Mouse (Mus musculus) inflammation-experienced regulatory T-cells, adult 6 months (primary cell): ENCODE data around the gene Zfp800. TPM values are rescaled to one million over a fixed set of nuclear protein-coding genes. Genes with fewer than 3 reads are reported as not detected.

ENCODE experiments used
- ATAC-seq: one replicate; pipeline ENCODE4 v1.8.0; 2017
- polyA plus RNA-seq, 3 experiments: library from polyadenylated mRNA; unstranded; fragments of 100-300 nt; shearing (Covaris generic); gene quantifications; one replicate each; pipeline ENCODE4 v1.2.1; 2017

Zfp800 gene
- polyA plus RNA-seq, 3 experiments from 2014 or later = 25.4 to 38.2 (median 29.1) TPM

GRCm38 (mm10) chr6:28308929-28309328 is 88.9 kb downstream of the Zfp800 start:
- no peak for ATAC-seq

DNA sequence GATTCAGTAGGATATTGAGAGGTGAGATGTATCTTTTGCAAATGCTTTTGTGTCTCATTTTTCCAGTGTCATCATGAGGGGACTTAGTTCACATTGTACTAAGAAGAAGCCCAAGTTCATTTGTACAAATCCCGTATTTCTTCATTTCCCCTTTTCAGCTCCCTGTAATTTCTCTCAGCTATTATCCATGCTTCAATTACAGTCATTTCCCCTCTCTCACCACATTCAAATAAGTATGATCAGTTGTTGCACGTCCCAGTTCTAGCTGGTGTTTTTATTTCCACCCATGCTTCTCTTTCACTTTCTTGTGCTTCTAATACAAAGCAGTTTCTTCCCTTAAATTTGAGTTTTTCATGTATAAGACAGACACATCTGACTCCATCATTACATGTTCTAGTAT is 91.1 kb downstream of the Zfp800 start:
- no peak for ATAC-seq

DNA sequence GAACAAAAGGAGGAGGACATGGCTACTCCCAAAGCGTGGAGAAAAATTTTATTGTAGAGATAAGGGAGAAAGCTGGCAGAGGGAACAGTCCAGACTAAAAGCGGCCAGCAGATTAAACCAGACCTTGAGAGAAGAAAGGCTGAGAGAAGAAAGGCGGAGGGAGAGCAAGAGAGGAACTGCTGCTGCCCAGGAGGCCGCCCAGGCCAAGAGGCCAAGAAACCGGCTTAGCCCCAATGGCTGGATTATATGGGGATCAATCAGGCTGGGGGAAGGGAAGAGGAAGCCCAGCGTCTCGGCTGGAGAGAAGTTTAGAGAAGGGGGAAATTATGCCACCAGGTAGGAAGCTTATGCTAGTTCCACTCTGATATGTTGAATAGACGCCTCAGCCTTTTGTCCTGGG is 101.5 kb downstream of the Zfp800 start:
- ATAC-seq = no peak

DNA sequence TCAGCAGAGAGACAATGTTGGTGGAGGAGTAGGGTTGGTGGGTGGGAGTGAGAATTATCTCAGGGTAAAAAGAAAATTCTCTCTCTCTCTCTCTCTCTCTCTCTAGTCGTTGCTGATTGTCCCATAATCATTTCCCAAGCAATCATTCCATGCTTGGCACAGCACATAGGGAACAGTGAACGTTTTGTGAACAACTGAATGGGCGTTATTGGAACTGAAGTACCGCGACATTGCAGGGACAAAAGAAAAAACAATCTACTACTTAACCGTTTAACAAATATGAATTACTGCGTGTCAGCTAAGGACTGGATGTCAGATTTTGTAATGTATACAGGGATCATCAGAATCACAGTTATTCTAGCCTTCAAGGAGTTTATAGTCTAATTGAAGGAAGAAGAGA is 102.2 kb downstream of the Zfp800 start:
- ATAC-seq = no peak

DNA sequence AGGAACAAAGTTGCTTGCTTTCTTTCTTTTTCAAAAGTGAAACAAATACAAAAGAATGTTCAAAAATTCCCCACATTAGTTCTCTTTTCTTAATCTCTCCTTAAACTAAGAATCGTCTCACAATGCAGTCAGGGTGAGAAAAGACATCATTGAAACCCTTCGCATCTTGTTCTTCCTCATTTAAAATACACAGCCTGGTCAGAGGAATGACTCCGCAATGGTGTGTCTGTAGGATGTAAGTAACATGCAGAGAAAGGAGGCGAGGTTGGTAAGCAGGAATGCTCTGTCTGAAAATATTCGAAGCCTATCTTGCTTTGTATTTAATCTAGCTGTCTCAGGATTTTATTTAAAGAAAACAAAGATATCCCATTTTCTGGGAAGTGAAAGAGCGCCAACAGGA is 105.0 kb downstream of the Zfp800 start:
- ATAC-seq = no peak

DNA sequence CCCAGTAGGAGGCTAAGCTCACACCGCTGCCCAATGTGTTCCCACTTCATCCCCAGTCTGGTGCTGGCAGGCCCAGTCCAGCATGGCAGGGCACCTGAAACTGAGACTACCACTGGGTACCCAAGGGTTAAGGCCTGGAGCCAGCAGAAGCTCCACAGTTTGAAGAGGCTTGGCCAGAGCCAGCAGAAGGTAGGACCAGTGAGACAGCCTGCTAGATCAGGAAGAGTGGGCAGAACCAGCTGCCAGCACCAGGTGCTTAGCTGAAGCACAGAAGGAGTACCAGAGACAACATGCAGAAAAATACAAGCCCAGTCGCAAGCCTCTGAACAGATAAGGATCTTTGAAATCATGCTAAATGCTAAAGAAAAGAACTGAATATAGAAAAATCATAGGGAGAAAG is 117.9 kb downstream of the Zfp800 start:
- ATAC-seq = no peak

DNA sequence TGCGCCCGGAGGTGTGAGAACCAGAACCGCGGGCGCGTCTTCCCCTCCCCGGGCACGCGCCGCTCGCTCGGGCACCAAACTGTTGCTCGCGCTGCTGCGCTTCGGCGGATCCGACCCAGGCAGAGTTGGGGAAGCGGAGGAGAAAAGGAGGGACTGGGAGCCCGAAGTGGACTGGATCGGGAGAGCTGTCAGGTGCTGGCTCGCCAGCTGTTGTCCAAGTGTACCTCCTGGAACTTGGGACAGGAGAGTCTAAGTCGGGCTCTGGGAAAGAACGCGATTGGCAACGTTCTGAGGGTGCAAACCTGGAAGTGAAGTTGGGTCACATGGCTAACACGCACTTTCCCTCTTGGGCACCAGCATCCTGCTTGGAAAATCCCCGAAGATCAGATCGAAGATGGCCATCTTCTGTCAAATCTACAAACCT is 135.6 kb downstream of the Zfp800 start:
- peak; percentile 68 for ATAC-seq

DNA sequence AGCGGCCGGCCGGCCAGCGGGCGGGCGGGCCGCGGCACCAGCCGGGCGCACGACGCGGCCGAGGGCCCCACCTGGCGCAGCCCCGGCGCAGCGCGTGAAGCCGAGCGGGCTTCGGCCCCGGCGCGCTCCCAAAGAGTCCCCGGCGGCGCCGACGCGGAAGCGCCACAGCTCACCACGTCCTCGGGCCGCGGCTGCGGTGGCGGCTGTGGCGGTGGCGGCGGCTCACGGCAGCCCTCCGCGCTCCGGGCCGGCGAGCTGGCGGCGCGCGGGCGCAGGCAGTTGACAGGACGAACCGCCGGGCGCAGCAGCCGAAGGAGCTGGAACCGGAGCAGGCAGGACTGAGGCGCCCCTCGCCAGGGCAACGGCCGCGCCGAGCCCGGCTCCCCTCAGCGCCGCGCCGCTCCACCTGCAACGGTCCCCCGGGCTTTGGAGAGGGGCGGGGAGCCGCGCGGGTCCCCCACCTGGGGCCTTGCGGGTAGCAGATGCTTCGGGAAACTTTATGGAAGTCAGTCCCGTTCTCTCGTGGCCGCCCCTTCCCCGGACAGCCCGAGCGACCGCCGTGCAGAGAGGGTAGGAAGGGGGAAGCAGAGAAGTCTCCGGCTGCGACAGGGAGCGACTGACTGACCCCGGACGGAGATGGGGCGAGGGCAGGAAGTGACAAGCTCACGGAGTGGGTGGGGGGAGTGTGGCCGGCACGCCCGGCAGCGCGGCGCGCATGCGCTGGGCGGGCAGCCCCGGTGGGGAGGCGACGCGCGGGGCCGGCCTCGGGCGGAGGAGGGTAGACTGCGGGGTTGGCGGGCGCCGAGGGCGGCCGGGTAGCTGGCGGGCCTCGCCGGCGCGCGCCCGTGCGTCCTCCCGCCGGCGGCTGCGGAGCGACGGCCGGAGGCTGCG is 136.3 kb downstream of the Zfp800 start:
- peak; percentile 83 for ATAC-seq

DNA sequence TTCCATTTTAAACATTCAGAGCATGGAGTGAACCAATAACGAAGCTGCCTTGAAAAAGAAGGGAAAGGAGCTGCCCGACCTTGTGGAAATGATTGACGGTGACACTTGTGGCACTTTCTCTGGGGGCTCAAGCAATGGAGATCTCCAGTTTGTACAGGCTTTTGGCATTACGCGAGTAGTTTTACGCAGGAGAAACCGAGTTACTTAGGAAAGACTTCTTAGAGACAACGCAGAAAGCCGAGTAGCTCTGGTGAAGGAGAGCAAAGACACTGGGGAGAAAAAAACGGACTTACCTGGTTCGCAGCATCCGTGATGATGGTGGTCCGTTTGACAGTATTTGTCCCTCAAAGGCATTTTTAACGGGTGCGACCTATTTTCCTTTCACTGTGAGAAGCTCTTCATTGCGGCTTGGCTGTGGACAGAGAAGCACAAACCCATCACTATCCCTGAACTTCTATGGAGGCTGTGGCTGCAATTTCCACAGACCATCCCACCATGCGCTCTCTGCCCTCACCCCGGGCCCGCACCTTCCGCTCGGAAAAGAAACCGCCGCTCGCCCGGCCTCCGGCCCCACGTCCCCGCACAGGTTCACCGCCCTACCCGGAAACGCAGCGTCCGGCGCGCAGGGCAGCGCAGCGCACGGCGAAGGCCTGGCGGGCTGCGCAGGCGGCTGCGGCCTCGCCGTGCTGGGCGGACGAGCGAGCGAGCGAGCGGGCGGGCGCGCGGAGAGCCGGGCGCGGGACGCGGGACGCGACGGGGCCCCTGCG is 137.2 kb downstream of the Zfp800 start:
- no peak for ATAC-seq

GRCm38 (mm10) chr6:28259750-28260149 is 138.1 kb downstream of the Zfp800 start:
- ATAC-seq = no peak

DNA sequence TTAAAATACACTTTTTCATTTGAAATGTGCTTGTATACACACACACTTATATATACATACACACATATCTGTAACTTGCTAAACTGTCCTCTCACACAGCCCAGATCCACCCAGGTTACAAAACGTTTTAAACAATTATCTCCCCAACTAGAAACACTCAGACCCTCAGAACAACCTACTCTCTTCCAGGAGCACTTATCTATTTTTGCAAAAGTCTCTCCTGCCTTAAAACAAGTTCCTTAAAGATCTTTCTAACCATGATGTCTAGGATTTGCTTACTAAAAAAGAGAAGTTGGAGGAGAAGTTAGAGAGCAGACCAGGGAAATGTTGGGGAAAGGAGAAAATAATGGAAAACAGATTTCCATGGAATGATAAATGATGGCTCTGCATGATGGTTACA is 139.4 kb downstream of the Zfp800 start:
- ATAC-seq = no peak

- no peak for ATAC-seq
Measured at GRCm38 (mm10) chr6:28257772-28258171, 140.0 kb downstream of the Zfp800 start.

DNA sequence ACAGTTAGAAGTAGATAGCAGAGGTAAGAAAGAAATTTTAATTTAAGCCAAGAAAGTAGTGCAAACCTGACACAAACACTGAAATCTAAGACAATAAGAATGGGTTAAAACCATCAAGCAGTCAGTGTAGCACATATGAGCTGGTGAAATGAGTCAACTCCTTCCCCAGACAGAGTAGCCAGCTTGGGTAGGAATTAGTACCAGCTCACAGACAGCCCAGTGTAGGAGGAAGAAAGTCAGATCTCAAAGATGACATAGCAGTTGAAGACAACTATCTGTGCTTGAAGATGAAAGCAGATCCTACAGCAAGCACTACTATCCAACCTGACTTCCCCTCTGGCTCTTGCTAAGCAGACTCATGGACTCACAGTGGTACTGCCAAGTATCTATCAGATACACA is 145.0 kb downstream of the Zfp800 start:
- no peak for ATAC-seq

GRCm38 (mm10) chr6:28248211-28248610 is 149.6 kb downstream of the Zfp800 start:
- no peak for ATAC-seq

DNA sequence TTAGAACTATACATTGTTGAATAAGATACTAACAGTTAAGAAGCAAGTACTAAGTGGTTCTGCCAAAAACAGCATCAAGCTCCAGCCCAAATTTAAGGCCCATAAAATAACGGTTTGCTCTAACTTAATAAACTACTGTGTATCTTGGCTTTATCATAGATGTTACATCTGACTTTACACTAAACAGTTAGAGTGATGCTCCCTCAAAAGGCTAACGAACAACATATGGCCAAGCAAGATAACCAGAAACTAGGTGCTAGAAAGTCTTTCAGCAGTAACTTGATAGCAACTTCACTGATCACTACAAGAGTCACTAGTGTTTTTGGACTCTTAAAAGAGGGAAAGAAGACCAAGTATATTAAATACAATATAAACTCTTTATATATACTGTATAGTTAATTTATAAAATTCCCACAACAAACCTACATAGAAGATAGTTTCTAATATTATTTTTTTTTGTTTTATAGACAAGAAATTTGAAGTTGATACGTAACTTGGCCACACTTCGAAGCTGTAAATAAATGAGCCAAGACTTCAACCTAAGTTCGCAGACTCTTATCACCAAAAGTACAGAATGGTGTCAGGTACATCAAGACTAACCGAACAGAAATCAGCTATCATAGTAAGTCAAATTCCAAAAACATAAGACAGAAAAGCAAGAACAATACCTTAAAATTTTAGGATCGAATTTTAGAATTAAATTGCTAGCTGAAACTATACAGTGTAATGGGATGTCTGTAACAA is 165.0 kb downstream of the Zfp800 start:
- ATAC-seq = no peak

DNA sequence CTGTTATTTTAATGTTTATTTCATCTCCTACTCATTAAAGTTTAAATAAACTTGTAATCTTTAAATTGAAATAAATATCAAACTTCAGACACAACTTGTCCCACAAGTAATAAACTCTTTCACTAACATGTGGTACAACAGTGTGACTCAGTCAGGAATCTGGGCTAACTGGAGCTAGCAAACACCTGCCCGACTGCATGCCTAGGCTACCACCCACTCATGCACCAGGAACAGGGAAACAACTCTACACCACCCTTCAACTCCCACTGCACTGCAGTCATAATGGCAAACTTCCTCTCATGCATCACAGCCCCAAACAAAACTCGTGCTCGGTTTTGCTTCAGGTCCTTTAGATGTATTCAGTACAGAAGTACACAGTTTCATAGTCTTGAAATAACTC is 169.7 kb downstream of the Zfp800 start:
- ATAC-seq = no peak

DNA sequence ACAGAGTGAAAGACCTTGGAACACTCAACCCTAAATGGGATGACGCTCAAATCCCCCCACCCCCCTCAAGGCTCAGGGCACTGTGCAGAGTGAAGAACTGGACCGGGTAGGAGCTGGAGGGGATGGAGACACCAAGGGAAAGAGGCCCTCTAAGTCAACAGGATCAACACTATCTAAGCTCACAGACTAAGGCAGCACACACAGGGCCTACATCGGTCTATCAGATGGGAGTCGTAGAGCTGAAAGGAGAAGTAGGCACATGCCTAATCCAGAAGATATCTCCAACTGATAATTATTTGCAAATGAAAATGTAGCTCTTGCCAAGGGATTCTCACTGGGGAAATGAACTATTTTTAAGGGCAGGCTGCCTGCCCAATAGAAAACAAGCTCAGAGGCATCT is 176.8 kb downstream of the Zfp800 start:
- ATAC-seq = no peak

DNA sequence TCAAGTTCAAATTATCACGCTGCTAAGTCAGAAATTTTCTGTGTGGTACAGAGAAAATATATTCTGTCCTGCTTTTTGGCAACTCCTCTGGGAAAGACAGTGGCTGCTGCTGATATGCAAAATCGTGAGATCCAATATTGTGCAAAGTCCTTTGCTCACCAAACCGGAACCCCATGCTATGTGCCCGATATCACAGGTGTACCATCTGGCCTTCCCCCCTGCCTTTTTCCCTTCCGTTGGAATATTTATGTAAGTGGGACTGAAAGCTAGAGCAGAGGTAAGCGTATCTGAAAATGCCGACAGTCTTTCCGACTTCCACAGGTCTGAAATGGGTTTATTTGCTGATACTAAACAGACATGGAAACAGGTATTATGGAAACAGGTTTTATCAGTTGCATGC is 179.4 kb downstream of the Zfp800 start:
- ATAC-seq = no peak

DNA sequence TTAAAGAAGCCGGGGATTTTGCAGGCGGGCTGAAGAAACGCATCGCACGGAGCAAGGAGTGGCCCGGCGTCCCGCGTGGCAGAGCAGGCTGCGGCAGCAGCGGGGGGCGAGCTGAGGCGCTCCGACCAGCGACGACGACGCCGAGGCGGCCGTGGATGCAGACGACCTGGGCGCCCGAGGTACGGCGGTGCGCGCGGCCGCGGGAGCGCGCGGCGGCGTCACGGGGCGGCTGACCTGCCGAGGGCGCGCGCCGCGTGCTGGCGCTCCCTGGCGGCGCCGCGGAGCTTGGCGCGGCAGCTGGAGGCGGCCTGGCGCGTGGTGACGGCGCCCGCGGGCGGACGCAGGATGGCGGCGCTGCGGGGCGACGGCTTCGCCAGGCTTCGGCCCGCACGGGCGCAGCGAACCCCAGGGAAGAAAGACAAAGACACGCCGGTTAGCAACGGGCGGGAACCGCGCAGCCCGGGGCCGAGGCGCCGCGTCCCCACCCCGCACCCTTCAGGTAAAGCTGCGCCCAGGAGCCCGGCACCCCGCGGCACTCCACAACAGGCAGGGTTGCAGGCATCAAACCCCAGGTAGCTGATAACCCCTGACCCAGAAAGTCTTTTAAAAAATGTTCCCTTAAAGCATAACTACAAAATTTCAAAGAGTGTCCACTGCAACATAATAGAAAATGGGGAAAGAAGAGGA is 182.4 kb downstream of the Zfp800 start:
- ATAC-seq = peak; percentile 71

GRCm38 (mm10) chr6:28214658-28215267 is 183.0 kb downstream of the Zfp800 start:
- no peak for ATAC-seq

GRCm38 (mm10) chr6:28203454-28203853 is 194.4 kb downstream of the Zfp800 start:
- ATAC-seq = no peak

- no peak for ATAC-seq
Measured at GRCm38 (mm10) chr6:28202833-28203232, 195.0 kb downstream of the Zfp800 start.
